ENCODE assay signal across 8 mouse cellular contexts in the genomic region with DNA sequence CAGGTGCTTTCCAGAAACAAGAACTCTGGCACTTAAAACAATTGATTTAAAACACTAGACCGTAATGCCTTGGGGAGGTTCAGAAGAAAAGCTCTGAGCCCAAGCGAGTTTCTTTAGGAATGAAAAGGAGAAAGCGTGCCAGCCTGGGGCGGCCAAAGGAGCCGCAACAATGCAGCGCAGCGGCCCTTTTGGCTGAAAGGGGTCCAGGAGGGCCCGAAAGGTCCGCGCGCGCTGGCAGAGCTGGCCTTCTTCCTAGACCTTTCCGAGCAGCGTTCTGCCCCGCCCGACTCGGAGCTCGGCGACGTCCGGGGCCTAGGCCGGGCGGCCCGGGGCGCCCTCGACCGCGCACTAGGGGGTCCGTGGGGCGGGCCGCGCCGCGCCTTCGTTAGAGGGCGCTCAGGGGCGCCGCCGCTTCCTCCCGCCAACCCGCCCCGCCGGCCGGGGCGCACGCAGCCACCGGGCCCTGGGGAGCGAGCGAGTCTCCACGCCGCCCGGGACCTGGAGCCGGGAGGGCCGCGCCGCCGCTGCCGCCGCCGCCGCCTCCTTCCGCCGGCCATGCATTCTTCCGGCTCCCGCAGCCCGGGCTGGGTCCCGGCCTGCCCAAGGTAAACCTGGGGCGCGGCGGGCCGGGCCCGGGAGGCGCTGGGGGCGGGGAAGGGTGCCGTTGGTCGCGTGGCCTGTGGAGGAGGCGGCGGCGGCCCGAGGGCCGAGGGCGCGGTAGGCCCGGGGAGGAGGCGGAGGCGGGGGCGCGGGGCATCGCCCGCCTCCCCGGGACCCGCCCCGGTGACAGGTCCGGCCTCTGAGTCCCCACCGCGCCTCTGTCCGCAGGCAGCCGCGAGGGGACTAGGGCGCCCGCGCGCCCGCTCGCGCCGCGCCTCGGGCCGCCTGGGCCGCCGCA. TPM values are rescaled to one million over a fixed set of nuclear protein-coding genes. Genes with fewer than 3 reads are reported as not detected.
A peak's percentile ranks its signal among the peaks of the same experiment; 100 is the strongest.
DNase-seq lines count a peak whose midpoint lies in the region; ATAC-seq and TF ChIP-seq lines count a peak whose summit lies in the region.

A gene (plus strand): TSS at position 234 of the 898 bp plus-strand sequence.

- in situ Hi-C loops in ES-E14 (cut with MboI; ENCODE audit: low sequenced_read_pairs in 2 of 2, unreplicated experiment in 2 of 2): no loop called here

- H3K4me3 ChIP-seq in ES-E14 (ENCODE audit: insufficient read depth in 1 of 2, low read depth in 1 of 2, low read length in 2 of 2, poor library complexity in 1 of 2, severe bottlenecking in 1 of 2): peak within 1 kb of the TSS; percentile 91 to 95
- H3K4me3 ChIP-seq in hindbrain, embryonic 11.5 days (ENCODE audit: low read depth, low read length): peak within 1 kb of the TSS; percentile 92

- DNase-seq in ES-E14 (ENCODE audit: low read depth, low spot score): no peak
- peak; percentile 77 for DNase-seq in cerebellum, adult 9-10 months
- DNase-seq in frontal cortex, postnatal 14 days (ENCODE audit: low spot score in 2 of 2): peak; percentile 20 to 51
- DNase-seq in hindbrain, embryonic 11.5 days (ENCODE audit: low spot score): peak; percentile 78
- peak; percentile 43 to 60 for DNase-seq in layer of hippocampus, postnatal 14 days (ENCODE audit: low spot score in 2 of 2)
- peak; percentile 83 for DNase-seq in lung, postnatal 10 days
- peak; percentile 65 for DNase-seq in ovary, postnatal 14 days (ENCODE audit: low spot score)
- peak; percentile 83 for DNase-seq in thymus, postnatal 14 days

- 0 out of 4 replicates have a peak, but pooled peaks cover 0 to 2% of the 10 kb centered on the region in 2 experiments for H3K4me1 ChIP-seq in ES-E14 (ENCODE audit: control insufficient read depth in 2 of 2, insufficient read depth in 2 of 2, low read length in 2 of 2, poor library complexity in 1 of 2)
- H3K4me1 ChIP-seq in hindbrain, embryonic 11.5 days (replicated peaks; ENCODE audit: control insufficient read depth, insufficient read depth, low read length): no peaks in the 10 kb centered on the region

- no peak within 1 kb of the TSS for H3K27ac ChIP-seq in ES-E14 (ENCODE audit: insufficient read depth, low read depth, low read length, poor library complexity, severe bottlenecking)
- peak within 1 kb of the TSS; percentile 85 for H3K27ac ChIP-seq in hindbrain, embryonic 11.5 days (ENCODE audit: low read depth, low read length)

- H3K9me3 ChIP-seq in ES-E14 (ENCODE audit: control insufficient read depth, insufficient read depth, low read depth, low read length): no peaks in the 10 kb centered on the region
- H3K9me3 ChIP-seq in hindbrain, embryonic 11.5 days (ENCODE audit: control insufficient read depth, low read length): no peaks in the 10 kb centered on the region

- ATAC-seq in hindbrain, embryonic 11.5 days (ENCODE audit: low FRiP score): peak; percentile 84

- no peaks in the 10 kb centered on the region for H3K27me3 ChIP-seq in hindbrain, embryonic 11.5 days (ENCODE audit: control insufficient read depth, insufficient read depth, low read length)

- H3K4me2 ChIP-seq in hindbrain, embryonic 11.5 days (replicated peaks; ENCODE audit: low read depth, low read length): peak within 1 kb of the TSS; percentile 84

- peak within 1 kb of the TSS; percentile 92 for H3K9ac ChIP-seq in ES-E14 (ENCODE audit: insufficient read depth, low read depth, low read length, poor library complexity, severe bottlenecking)
- H3K9ac ChIP-seq in hindbrain, embryonic 11.5 days (ENCODE audit: low read depth, low read length): peak within 1 kb of the TSS; percentile 94

- 0% methylated on average over 63 of the region's 113 CpGs for WGBS in hindbrain, embryonic 11.5 days

- no peaks in the 10 kb centered on the region for H3K36me3 ChIP-seq in ES-E14 (ENCODE audit: control insufficient read depth, insufficient read depth, low read length, poor library complexity, severe bottlenecking)
- no peaks in the 10 kb centered on the region for H3K36me3 ChIP-seq in hindbrain, embryonic 11.5 days (ENCODE audit: control insufficient read depth, insufficient read depth, low read length)

TF ChIP-seq in ES-E14, 5 proteins besides CTCF, POLR2A, EP300 and RAD21:
- no peak for TF ChIP-seq ZNF384 (IDR thresholded peaks at IDR 0.05; ENCODE audit: low read depth, low read length)
- no peak for TF ChIP-seq HCFC1 (IDR thresholded peaks at IDR 0.05; ENCODE audit: borderline replicate concordance, insufficient read depth, low read length)
- TF ChIP-seq CHD2 (IDR thresholded peaks at IDR 0.05; ENCODE audit: low read depth, low read length): no peak
- no peak for TF ChIP-seq ZC3H11A (IDR thresholded peaks at IDR 0.05; ENCODE audit: borderline replicate concordance, low read depth, low read length)
- no peak for TF ChIP-seq MAFK (IDR thresholded peaks at IDR 0.05; ENCODE audit: insufficient read depth, low read depth, low read length)
TF ChIP-seq in ES-E14: peak in this region for 0.

RNA-seq across cellular contexts. Expression of the gene that starts here (rescaled TPM):
- total RNA-seq in ES-E14 (2012; rRNA removed): 18.5 and 20.7 TPM in 2 replicates
- polyA plus RNA-seq in hindbrain, embryonic 11.5 days (2014; fragmentation: Nextera tagmentation; extraction: Ambion mirVana): 34.1 and 35.9 TPM in 2 replicates
- 100 to 1,000 TPM in 1 of 2 experiments, 10 to 100 TPM in 1; 99.1 to 102 TPM for total RNA-seq in layer of hippocampus, postnatal 14 days (2021)
